Mouse (Mus musculus) midbrain, embryonic 14.5 days (tissue): ENCODE data around the gene Stim2. TPM values are rescaled to one million over a fixed set of nuclear protein-coding genes. Genes with fewer than 3 reads are reported as not detected.

ENCODE experiments used
- ATAC-seq: fragments of 200-750 bp; cut with Nextera tagmentation; 2 replicates; pipeline ENCODE4 v1.8.0; 2017; ENCODE audit warnings: moderate number of reproducible peaks, moderate library complexity; ENCODE audit not compliant: low FRiP score, low TSS enrichment
- DNase-seq: peaks from one replicate; pipeline ENCODE4 v3.0.0-alpha.2; 2015
- H3K27ac ChIP-seq: fragments of 300-500 bp; sonication (generic); replicated peaks from 2 replicates; pipeline ENCODE4 v1.5.1; 2014; ENCODE audit warnings: mild to moderate bottlenecking, low read depth, low read length, moderate library complexity
- H3K27me3 ChIP-seq: fragments of 300-500 bp; sonication (generic); 2 replicates; pipeline ENCODE4 v1.6.1; 2014; ENCODE audit warnings: low read length, control low read depth, mixed read lengths; ENCODE audit not compliant: control insufficient read depth, insufficient read depth
- H3K36me3 ChIP-seq: fragments of 300-500 bp; sonication (generic); 2 replicates; pipeline ENCODE4 v1.6.1; 2014; ENCODE audit warnings: low read length, control low read depth; ENCODE audit not compliant: control insufficient read depth, insufficient read depth
- H3K4me1 ChIP-seq: fragments of 300-500 bp; sonication (generic); 2 replicates; pipeline ENCODE4 v1.6.1; 2014; ENCODE audit warnings: mild to moderate bottlenecking, antibody characterized with exemption, low read length, control low read depth; ENCODE audit not compliant: control insufficient read depth, insufficient read depth
- H3K4me2 ChIP-seq: fragments of 300-500 bp; sonication (generic); 2 replicates; pipeline ENCODE4 v1.6.1; 2014; ENCODE audit warnings: mild to moderate bottlenecking, low read length, moderate library complexity
- H3K4me3 ChIP-seq: fragments of 300-500 bp; sonication (generic); replicated peaks from 2 replicates; pipeline ENCODE4 v1.5.1; 2014; ENCODE audit warnings: low read depth, low read length
- H3K9ac ChIP-seq: fragments of 300-500 bp; sonication (generic); replicated peaks from 2 replicates; pipeline ENCODE4 v1.6.1; 2014; ENCODE audit warnings: mild to moderate bottlenecking, low read length, moderate library complexity
- H3K9me3 ChIP-seq: fragments of 300-500 bp; sonication (generic); 2 replicates; pipeline ENCODE4 v1.6.1; 2016; ENCODE audit warnings: low read length, control low read depth, mixed read lengths; ENCODE audit not compliant: control insufficient read depth
- WGBS: fragments of 180-500 bp; shearing (Covaris S2); extraction: QIAGEN DNeasy Blood & Tissue Kit; methylation state at CpG from one replicate; pipeline ENCODE4 v1.1.7; 2014; 5-methylcytosine and 5-hydroxymethylcytosine counted together
- polyA plus RNA-seq: library from polyadenylated mRNA; unstranded; fragments of >200 nt; fragmentation: Nextera tagmentation; extraction: Ambion mirVana; gene quantifications from 2 replicates; pipeline ENCODE4 v1.2.1, GENCODE M21; 2014

Gene Stim2
- polyA plus RNA-seq = 26.6 and 35.1 TPM in 2 replicates

- H3K27me3 ChIP-seq = no peaks in the 10 kb centered on the region
- DNase-seq = peak; percentile 98
- WGBS = under 1% methylated on average over 64 of the region's 71 CpGs
Observed at GRCm38 (mm10) chr5:53998146-53998742, at the start of gene Stim2. Gene Stim2 (plus strand): TSS chr5:53998499.

DNA sequence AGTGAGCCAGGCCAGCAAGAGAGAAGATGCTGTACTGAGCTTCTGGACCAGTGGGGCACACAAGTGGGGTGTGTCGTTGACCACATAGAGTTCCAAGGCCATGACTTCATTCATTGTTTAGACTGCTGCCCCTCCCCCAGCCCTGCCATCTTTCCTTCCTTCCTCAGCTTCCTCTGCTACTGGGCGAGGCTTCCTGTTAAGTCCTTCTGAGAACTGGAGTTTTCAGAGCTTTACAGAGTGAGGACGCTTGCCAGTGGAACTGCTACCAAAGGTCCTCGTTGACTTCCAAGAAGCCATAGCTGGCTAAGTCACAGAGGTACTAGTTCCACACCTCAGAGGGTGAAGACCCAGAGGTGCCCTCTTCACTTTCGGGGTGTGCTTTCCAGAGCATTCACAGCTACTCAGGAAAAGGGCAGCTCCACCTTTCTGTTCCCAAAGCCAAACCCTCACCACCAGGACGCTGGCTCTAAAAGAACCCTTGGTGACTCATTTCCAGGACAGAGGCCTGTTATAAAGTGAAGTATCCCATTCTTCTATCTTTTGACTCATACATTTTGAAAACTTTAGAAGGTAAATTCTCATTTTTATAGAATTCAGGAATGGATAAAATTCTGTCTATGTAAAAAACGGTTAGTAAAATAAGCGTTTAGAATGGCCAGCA, 49.6 kb upstream of the Stim2 start:
- 88% methylated on average over 8 of the region's 8 CpGs for WGBS
- no peak overlapping the region for H3K4me3 ChIP-seq
- H3K27ac ChIP-seq = no peak overlapping the region
- H3K4me2 ChIP-seq = no peak overlapping the region
- H3K9me3 ChIP-seq = no peaks in the 10 kb centered on the region
- DNase-seq = no peak
- ATAC-seq = no peak
- no peaks in the 10 kb centered on the region for H3K36me3 ChIP-seq
- no peaks in the 10 kb centered on the region for H3K4me1 ChIP-seq
- no peak overlapping the region for H3K9ac ChIP-seq
- no peaks in the 10 kb centered on the region for H3K27me3 ChIP-seq

More at GRCm38 (mm10) chr5:53998146-53998742, at the start of gene Stim2:
- no peaks in the 10 kb centered on the region for H3K36me3 ChIP-seq
- H3K9ac ChIP-seq = peak within 1 kb of the TSS; percentile 87
- H3K4me2 ChIP-seq = peak within 1 kb of the TSS; percentile 59
- no peaks in the 10 kb centered on the region for H3K9me3 ChIP-seq
- peak within 1 kb of the TSS; percentile 83 for H3K4me3 ChIP-seq
- H3K27ac ChIP-seq = peak within 1 kb of the TSS; percentile 90
- peak; percentile 96 for ATAC-seq
- H3K4me1 ChIP-seq = peaks cover 19% of the 10 kb centered on the region

DNA sequence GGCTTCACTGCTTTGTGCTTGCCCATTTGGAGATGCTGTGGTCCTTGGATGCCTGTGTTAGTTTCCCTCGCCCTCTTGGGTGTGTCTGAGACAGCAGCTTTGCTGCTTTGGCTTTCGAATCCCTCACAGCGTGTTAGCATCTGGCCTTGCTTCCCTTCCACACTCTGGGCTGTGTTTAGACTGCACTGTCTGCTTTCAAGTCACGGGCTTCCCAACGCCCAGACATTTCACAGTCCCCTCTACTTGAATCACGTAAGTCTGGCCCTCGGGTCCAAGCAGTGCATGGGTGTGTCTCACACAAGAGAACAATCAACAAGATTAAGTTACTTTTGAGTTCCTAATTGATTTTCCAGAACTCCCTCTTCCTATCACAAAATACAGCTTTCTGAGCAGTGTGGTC, 48.1 kb upstream of the Stim2 start:
- WGBS = 61% methylated on average over 7 of the region's 7 CpGs
- no peaks in the 10 kb centered on the region for H3K27me3 ChIP-seq
- H3K4me1 ChIP-seq = no peaks in the 10 kb centered on the region
- no peak overlapping the region for H3K9ac ChIP-seq
- no peak overlapping the region for H3K27ac ChIP-seq
- ATAC-seq = no peak
- no peak for DNase-seq
- H3K36me3 ChIP-seq = no peaks in the 10 kb centered on the region
- H3K9me3 ChIP-seq = no peaks in the 10 kb centered on the region
- no peak overlapping the region for H3K4me2 ChIP-seq
- H3K4me3 ChIP-seq = no peak overlapping the region

DNA sequence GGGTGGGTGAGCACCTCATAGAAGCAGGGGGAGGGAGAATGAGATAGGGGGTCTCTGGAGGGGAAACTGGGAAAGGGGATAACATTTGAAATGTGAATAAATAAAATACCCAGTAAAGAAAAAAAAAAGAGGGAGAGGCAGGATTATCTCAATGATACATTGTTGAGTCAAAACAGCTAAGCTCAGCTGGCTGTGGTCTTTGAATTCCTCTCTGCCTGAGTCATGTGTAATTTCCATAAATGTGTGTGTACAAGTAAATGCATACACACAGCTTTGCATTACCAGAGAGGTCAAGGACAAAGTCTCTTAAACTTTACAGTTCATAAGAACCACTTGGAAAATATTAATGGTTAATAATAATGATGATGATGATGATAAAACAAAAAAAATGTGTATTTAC, 45.1 kb upstream of the Stim2 start:
- Histone ChIP-seq H3K27me3 (no peaks in the 10 kb centered on the region), H3K4me1 (no peaks in the 10 kb centered on the region), H3K9ac (no peak overlapping the region), H3K4me3 (no peak overlapping the region), H3K36me3 (no peaks in the 10 kb centered on the region), H3K27ac (no peak overlapping the region), H3K9me3 (no peaks in the 10 kb centered on the region), H3K4me2 (no peak overlapping the region)
- DNase-seq (no peak), ATAC-seq (no peak)

DNA sequence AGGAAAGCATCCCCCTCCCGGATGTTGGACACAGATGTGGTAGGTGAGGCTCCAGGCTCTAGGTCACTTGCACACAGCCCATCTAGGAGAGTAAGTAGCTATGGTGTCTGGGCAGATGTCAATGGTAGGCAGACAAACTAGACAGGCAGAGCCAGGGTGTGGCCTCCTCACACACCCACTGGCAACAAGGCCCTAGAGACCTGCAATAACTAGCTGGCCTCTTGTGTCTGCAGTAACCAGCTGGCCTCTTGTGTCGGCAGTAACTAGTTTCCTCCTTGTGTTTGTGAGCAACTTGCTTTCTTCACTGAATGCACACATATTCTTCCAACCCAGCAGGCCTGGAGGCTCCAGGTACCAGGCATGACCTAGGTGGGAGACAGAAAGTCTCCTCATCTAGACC, 44.5 kb upstream of the Stim2 start:
- Histone ChIP-seq H3K4me1 (no peaks in the 10 kb centered on the region), H3K4me2 (no peak overlapping the region), H3K27me3 (no peaks in the 10 kb centered on the region), H3K27ac (no peak overlapping the region), H3K4me3 (no peak overlapping the region), H3K36me3 (no peaks in the 10 kb centered on the region), H3K9ac (no peak overlapping the region), H3K9me3 (no peaks in the 10 kb centered on the region)
- DNase-seq (no peak), ATAC-seq (no peak)
- WGBS = 93% methylated on average over 2 of the region's 2 CpGs

GRCm38 (mm10) chr5:53955966-53956365, 42.3 kb upstream of the Stim2 start:
- ATAC-seq = no peak

GRCm38 (mm10) chr5:53956396-53957314, 41.6 kb upstream of the Stim2 start:
- DNase-seq (no peak), ATAC-seq (no peak)
- Histone ChIP-seq H3K4me1 (no peaks in the 10 kb centered on the region), H3K4me3 (no peak overlapping the region), H3K4me2 (no peak overlapping the region), H3K27ac (no peak overlapping the region), H3K9ac (no peak overlapping the region), H3K27me3 (no peaks in the 10 kb centered on the region), H3K36me3 (no peaks in the 10 kb centered on the region), H3K9me3 (no peaks in the 10 kb centered on the region)
- 86% methylated on average over 19 of the region's 19 CpGs for whole genome bisulfite sequencing

More at GRCm38 (mm10) chr5:53955966-53956365, 42.3 kb upstream of the Stim2 start:
- no peak overlapping the region for H3K4me3 ChIP-seq
- no peak overlapping the region for H3K4me2 ChIP-seq
- no peaks in the 10 kb centered on the region for H3K4me1 ChIP-seq
- no peaks in the 10 kb centered on the region for H3K9me3 ChIP-seq
- H3K36me3 ChIP-seq = no peaks in the 10 kb centered on the region
- no peak overlapping the region for H3K9ac ChIP-seq
- no peak for DNase-seq
- no peaks in the 10 kb centered on the region for H3K27me3 ChIP-seq
- H3K27ac ChIP-seq = no peak overlapping the region
- 79% methylated on average over 2 of the region's 2 CpGs for WGBS

- H3K36me3 ChIP-seq = no peaks in the 10 kb centered on the region
- 77% methylated on average over 6 of the region's 6 CpGs for WGBS
- no peak overlapping the region for H3K27ac ChIP-seq
Observed at GRCm38 (mm10) chr5:53957348-53957747, 41.0 kb upstream of the Stim2 start.

More at GRCm38 (mm10) chr5:53957348-53957747, 41.0 kb upstream of the Stim2 start:
- no peak for DNase-seq
- Histone ChIP-seq H3K27me3 (no peaks in the 10 kb centered on the region), H3K9me3 (no peaks in the 10 kb centered on the region), H3K4me2 (no peak overlapping the region), H3K4me3 (no peak overlapping the region), H3K4me1 (no peaks in the 10 kb centered on the region), H3K9ac (no peak overlapping the region)
- no peak for ATAC-seq
